Mouse (Mus musculus) ovary, postnatal 10 days (tissue): ENCODE results near the gene Rfxap.
A peak's percentile ranks its signal among the peaks of the same experiment; 100 is the strongest.

Source experiments
- DNase-seq: peaks from one replicate; pipeline ENCODE4 v3.0.0; 2022; ENCODE audit warnings: low spot score

Rfxap gene

DNA sequence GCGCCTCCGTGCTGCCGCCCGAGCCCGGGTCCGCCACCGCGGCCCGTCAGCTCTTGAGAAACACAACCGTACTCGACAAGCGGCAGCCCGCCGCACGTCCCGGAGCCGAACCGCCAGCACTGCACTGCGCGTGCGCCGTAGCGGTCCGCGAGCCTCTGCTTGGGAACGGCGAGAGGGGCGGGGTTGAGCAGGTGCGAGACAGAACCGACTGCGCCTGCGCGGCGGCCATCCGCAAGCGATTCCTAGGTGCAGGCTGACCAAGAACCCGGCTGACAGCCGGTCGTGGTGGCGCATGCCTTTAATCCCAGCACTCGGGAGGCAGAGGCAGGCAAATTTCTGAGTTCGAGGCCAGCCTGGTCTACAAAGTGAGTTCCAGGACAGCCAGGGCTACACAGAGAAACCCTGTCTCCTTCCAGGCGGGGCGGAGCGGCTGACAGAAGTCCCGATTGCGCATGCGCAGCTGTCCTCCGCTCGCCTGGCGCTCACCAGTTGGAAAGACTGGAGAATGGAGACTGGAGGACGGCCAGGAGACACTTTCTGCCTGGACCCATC, at the start of gene Rfxap:
Gene Rfxap (minus strand): TSS at position 126 of the 552 bp plus-strand sequence.
- DNase-seq = peak; percentile 92

DNA sequence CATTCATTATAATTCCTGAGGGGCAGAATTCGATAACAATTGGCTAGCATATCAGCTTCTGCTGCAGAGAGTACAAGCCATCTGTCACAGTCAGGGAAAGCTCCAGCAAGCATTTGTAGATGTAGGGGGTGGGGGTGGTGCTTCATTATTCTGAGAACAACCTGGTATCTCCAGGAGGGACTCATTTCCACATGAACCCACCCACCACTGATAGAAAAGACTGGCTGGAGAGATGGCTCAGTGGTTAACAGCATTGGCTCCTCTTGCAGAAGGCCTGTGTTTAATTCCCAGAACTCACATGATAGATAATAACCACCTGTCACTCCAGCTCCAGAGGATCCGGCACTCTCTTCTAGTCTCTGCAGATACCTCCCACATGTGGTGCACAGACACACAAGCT, 27.8 kb upstream of the Rfxap start:
- no peak for DNase-seq

- DNase-seq = no peak
Observed at GRCm38 (mm10) chr3:54832491-54832890, 24.9 kb upstream of the Rfxap start.

- no peak for DNase-seq
Observed at GRCm38 (mm10) chr3:54822526-54822925, 14.9 kb upstream of the Rfxap start.

GRCm38 (mm10) chr3:54815292-54815691, 7.7 kb upstream of the Rfxap start:
- no peak for DNase-seq

DNA sequence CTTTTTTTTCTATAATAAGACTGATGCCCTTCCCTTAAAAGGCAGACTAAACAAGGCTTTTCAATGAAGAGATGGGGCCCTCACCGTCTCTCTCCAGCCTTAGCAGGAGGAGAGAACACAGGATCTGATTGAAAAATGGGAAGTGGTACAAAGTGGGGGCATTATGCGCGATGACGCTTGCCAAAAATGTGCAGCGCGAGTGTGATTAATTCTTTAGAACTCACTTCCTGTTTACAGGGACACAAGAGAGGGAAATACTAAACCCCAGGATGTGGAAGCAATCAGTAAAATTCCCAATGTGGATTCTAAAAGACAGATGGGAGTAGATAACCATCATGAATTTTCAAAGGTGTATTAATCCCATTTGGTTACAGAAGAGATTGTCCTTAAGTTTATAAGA, 7.0 kb upstream of the Rfxap start:
- no peak for DNase-seq

DNA sequence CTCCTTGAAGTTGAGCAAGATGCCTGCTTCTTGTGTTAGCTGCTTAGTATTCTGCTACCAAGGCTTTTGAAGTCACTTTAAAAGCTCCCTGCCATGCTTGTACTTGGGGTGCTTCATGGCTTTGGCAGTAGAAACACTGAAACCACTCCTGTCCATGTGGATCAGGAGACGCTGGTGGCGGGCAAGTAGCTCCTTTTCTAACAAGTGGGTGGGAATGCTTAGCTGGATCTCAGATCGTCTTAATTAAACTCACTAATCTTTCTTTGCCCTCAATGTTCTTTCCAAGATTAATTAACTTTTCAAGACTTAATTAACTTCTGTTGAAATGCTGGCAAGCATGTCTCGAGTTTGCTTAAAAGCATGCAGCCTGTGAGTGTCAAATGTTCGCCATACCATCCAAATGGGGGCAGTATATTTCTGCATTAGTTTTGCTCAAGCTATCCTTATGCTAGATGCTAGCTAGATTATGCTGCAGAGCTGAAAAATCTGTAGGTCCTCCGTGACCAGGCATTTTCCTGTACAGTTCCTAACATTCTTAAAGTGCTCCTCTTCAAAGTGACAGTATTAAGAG, 5.9 kb upstream of the Rfxap start:
- no peak for DNase-seq

DNA sequence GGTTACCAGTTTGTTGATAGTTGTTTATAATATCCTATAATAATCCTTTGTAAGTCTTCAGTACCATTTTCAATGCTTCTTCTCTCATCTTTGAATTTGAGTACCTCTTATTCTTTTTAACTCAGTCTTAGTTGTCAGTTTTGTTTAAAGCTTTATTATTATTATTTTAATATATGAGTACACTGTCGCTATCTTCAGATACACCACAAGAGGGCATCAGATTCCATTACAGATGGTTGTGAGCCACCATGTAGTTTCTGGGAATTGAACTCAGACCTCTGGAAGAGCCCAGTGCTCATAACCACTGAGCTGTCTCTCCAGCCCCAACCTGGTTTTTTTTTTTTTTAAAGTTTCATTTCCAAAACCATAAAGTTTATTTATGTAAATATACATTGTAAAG, 4.0 kb upstream of the Rfxap start:
- no peak for DNase-seq

- no peak for DNase-seq
Observed at GRCm38 (mm10) chr3:54809111-54809510, 1.5 kb upstream of the Rfxap start.

GRCm38 (mm10) chr3:54807061-54807661, 430 bp downstream of the Rfxap start:
- DNase-seq = no peak

DNA sequence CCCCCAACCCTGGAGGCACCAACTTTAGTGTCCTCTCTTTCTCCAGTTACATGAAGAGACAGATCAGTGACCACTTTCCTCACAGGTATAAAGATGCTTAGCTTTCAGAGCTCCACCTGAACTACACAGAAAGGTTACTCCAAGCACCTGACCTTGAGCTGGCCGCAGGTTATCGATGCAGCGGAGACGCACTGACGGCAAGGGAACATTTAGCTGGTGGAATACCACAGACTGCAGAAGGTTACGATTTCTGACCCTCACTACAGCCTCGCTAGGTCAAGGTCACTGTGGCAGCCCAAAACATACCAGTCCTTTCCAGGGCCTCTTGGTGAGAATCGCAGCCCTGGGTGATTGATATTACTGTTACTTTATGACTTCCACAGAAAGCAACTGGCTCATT, 3.9 kb downstream of the Rfxap start:
- DNase-seq = no peak

GRCm38 (mm10) chr3:54797211-54797610, 10.4 kb downstream of the Rfxap start:
- DNase-seq = no peak

GRCm38 (mm10) chr3:54795806-54796205, 11.8 kb downstream of the Rfxap start:
- no peak for DNase-seq

DNA sequence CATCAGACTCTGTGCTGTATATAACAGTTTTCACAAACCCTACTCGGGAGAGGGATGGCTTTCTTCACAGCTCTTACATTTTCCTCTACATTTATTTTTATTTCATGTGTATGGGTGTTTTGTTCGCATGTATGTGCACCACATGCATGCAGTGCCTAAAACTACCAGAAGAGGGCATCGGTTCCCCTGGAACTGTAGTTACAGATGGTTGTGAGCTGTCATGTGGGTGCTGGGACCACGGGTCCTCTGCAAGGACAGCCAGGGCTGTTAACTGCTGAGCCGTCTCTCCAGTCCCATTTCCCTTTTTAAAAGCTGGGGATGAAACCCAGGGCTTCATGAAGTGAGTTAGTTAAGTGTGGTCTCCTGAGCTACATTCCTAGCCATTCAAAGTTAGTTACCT, 12.2 kb downstream of the Rfxap start:
- no peak for DNase-seq

DNA sequence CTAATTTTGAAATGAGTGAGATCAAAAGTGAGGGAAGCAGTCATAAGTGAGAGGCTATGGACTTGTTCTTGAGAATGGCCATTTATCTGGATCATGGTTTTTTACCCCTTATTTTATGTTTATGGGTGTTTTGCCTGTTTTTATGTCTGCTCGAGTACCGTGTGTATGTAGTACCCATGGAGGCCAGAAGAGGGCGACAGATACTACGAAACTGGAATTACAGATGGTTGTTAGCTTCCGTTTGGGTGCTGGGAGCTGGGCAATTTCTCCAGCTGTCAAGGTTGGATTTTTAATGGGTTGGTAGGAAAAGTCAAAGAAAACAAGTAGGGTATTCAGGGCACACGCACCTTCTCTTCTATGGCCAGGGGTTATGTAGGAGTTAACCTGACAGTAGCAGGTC, 13.8 kb downstream of the Rfxap start:
- no peak for DNase-seq

GRCm38 (mm10) chr3:54791822-54792677, 15.5 kb downstream of the Rfxap start:
- no peak for DNase-seq

DNA sequence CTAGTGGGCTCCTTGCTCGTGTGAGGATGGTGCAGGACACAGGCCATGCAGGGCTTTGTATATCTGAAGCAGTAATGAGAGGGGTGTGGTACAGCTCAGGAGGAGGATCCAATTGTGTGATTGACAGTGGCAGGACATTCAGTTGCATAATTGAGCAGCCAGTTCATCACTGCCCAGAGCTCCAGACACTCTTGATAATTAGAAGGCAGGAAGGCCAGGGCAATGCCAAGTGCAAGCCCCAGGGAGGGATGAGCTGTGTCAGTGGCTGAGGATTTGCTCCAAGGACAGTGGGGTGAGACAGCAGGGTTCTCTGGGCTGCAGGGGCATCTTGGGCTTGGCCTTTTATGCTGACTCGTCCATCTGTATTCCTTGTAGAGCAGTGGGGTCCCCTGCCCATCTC, 17.0 kb downstream of the Rfxap start:
- no peak for DNase-seq

- DNase-seq = no peak
Observed at GRCm38 (mm10) chr3:54775989-54776631, 31.5 kb downstream of the Rfxap start.

- no peak for DNase-seq
Observed at GRCm38 (mm10) chr3:54773613-54774012, 34.0 kb downstream of the Rfxap start.

DNA sequence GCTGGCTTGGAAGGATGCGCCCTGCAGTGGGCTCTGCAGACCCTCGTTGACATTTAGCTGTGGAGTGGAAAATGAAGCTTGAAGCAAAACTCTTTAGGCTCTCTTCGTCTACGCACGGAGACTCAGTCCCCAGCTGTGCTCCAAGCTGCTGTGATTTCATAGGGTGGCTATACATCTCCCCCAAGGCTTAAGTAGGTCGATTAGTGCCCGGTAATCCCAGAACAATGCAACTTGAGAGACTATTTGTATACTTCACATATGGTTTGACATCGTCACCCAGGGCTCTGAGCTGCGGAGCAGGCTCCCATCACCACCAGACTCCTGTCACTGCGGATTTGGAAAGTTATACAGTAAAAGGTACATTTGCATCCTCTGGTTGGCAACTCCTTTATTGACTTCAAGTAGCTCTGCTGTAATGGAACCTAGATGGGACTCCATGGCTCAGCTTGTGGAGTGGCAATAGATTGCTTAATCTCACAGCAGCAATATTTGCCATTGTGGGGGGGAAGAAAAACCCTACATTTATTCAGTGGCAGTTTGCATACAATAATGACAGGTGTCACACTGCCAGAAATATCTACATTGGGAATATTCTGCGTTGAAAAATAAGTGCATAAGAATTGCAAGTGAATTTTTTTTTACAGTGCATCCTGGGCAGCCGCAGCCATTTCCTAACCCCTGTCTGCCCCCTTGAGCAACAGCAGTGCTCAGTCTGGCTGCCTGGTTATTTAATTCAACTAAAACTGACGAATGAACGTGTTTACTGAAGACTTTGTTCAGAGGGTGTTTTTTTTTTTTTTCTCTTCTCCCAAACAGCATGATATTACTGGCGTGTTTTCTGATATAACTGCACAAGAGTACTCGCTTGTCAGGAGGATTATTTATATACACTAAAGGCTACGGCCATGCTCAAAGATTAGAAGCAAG, 38.0 kb downstream of the Rfxap start:
- DNase-seq = no peak

GRCm38 (mm10) chr3:54768592-54768991, 39.0 kb downstream of the Rfxap start:
- DNase-seq = no peak
